Mouse (Mus musculus) CD4-positive, CD25-positive, alpha-beta regulatory T cell (primary cell): ENCODE measurements around the gene 1700019D03Rik. TPM values are rescaled to one million over a fixed set of nuclear protein-coding genes. Genes with fewer than 3 reads are reported as not detected.

Experiments
- polyA plus RNA-seq: library from polyadenylated mRNA; unstranded; fragments of 100-300 nt; shearing (Covaris generic); gene quantifications from one replicate; pipeline ENCODE4 v1.2.1, GENCODE M21; 2017

Gene 1700019D03Rik
- 3.0 TPM for polyA plus RNA-seq

GRCm38 (mm10) chr1:53020079-53020478 is at the start of gene 1700019D03Rik:
1700019D03Rik (minus strand) TSS chr1:53020179.

GRCm38 (mm10) chr1:53061340-53061739 is 41.4 kb upstream of the 1700019D03Rik start, which contains the start of gene Mstn:
Mstn (plus strand) TSS chr1:53061640.

Other genes with a start within 250 kb of the 1700019D03Rik start
- gene Inpp1, start 202.5 kb downstream of the 1700019D03Rik start, polyA plus RNA-seq = 112 TPM
- gene Hibch, start 175.2 kb downstream of the 1700019D03Rik start, polyA plus RNA-seq = 22.9 TPM
- not detected for gene Mstn, start 41.5 kb upstream of the 1700019D03Rik start, polyA plus RNA-seq
- not detected for gene 1700019A02Rik, start 167.5 kb upstream of the 1700019D03Rik start, polyA plus RNA-seq